Mouse (Mus musculus) cortical plate, adult 2 months (tissue): ENCODE measurements around the gene Gm13283.

Source experiments
- CTCF ChIP-seq: fragments of 200-500 bp; IDR thresholded peaks from 2 replicates; pipeline ENCODE4 v1.5.1; 2011; ENCODE audit warnings: mild to moderate bottlenecking, control low read depth, low read length; ENCODE audit not compliant: insufficient read depth; ENCODE audit errors: extremely low read depth
- POLR2A ChIP-seq: fragments of 200-500 bp; IDR thresholded peaks from 2 replicates; pipeline ENCODE4 v1.6.1; 2011; ENCODE audit warnings: mild to moderate bottlenecking, low read length, control low read depth; ENCODE audit not compliant: insufficient read depth; ENCODE audit errors: extremely low read depth

DNA sequence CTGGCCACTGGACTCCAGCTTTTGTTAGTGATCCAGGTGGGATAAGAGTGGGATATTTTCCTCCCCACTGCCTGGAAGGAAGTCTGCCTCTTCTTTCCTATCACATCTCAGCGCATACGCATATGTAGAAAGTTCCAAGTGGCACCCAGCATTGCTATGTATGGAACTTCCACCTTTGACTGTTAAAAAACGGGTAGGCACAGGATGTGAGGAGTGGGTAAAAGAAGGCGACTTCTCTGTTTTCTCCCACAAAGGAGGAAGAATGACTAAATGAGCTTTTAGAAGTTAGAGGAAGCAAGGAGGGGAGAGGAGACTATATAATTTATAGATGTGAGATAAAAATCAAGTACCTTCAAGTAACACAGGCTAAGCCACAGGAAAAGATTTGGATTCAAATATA, 18.5 kb upstream of the Gm13283 start:
- TF ChIP-seq CTCF (no peak), POLR2A (no peak)
